Mouse (Mus musculus) bone marrow, adult 2 months (tissue): ENCODE results near the gene Gm42906. TPM values are rescaled to one million over a fixed set of nuclear protein-coding genes. Genes with fewer than 3 reads are reported as not detected.

Experiments used
- H3K27ac ChIP-seq: fragments of 200-500 bp; 2 replicates; pipeline ENCODE4 v1.5.1; 2012; ENCODE audit warnings: low read depth, mild to moderate bottlenecking, control low read depth, inconsistent platforms, low read length; ENCODE audit not compliant: control insufficient read depth, poor library complexity, insufficient read depth
- H3K4me1 ChIP-seq: fragments of 200-500 bp; 2 replicates; pipeline ENCODE4 v1.6.1; 2011; ENCODE audit warnings: low read length; ENCODE audit not compliant: control insufficient read depth, insufficient read depth
- H3K4me3 ChIP-seq: fragments of 200-500 bp; replicated peaks from 2 replicates; pipeline ENCODE3; 2011; ENCODE audit warnings: mild to moderate bottlenecking, low read depth, low read length, control low read depth; ENCODE audit not compliant: control insufficient read depth
- CTCF ChIP-seq: fragments of 200-500 bp; IDR thresholded peaks from 2 replicates; pipeline ENCODE4 v1.5.1; 2011; ENCODE audit warnings: low read length, control low read depth; ENCODE audit not compliant: control insufficient read depth, insufficient read depth
- POLR2A ChIP-seq: fragments of 200-500 bp; IDR thresholded peaks from 2 replicates; pipeline ENCODE4 v1.6.1; 2011; ENCODE audit warnings: low read depth, mild to moderate bottlenecking, control low read depth, low read length, borderline replicate concordance; ENCODE audit not compliant: control insufficient read depth
- WGBS: fragments of 180-500 bp; shearing (Covaris S2); methylation state at CpG from one replicate; pipeline ENCODE4 v1.1.7; 2018; 5-methylcytosine and 5-hydroxymethylcytosine counted together
- polyA plus RNA-seq: library from polyadenylated mRNA; stranded (reverse); fragments of >200 nt; gene quantifications from 2 replicates; pipeline ENCODE4 v1.2.4, GENCODE M21; 2011; ENCODE audit warnings: low replicate concordance; ENCODE audit not compliant: missing spikeins, insufficient read depth, insufficient read length

The Gm42906 gene
- polyA plus RNA-seq, 1 experiment: not detected

- H3K27ac ChIP-seq: no peak overlapping the region
- H3K4me3 ChIP-seq: no peak overlapping the region
- H3K4me1 ChIP-seq: no peaks in the 10 kb centered on the region
- 77% methylated on average over 8 of the region's 8 CpGs for WGBS
- TF ChIP-seq CTCF (no peak), POLR2A (no peak)
Observed at GRCm38 (mm10) chr5:151405314-151405903, 22.6 kb downstream of the Gm42906 start.

- no peak overlapping the region for H3K4me3 ChIP-seq
- TF ChIP-seq CTCF: no peak
- TF ChIP-seq POLR2A: no peak
- H3K4me1 ChIP-seq: no peaks in the 10 kb centered on the region
- 71% methylated on average over 2 of the region's 2 CpGs for WGBS
- H3K27ac ChIP-seq: no peak overlapping the region
Observed at GRCm38 (mm10) chr5:151403586-151403985, 24.4 kb downstream of the Gm42906 start.

GRCm38 (mm10) chr5:151400557-151400944 lies 27.4 kb downstream of the Gm42906 start:
- TF ChIP-seq POLR2A (no peak), CTCF (no peak)
- Histone ChIP-seq H3K4me1 (no peaks in the 10 kb centered on the region), H3K27ac (no peak overlapping the region), H3K4me3 (no peak overlapping the region)
- 70% methylated on average over 2 of the region's 2 CpGs for WGBS

GRCm38 (mm10) chr5:151399918-151400556 lies 27.9 kb downstream of the Gm42906 start:
- TF ChIP-seq CTCF: no peak
- TF ChIP-seq POLR2A: no peak
- 62% methylated on average over 7 of the region's 7 CpGs for WGBS
- no peaks in the 10 kb centered on the region for H3K4me1 ChIP-seq

GRCm38 (mm10) chr5:151396119-151396518 lies 31.8 kb downstream of the Gm42906 start:
- 80% methylated on average over 4 of the region's 4 CpGs for WGBS
- no peaks in the 10 kb centered on the region for H3K4me1 ChIP-seq
- TF ChIP-seq CTCF: no peak
- no peak overlapping the region for H3K4me3 ChIP-seq
- H3K27ac ChIP-seq: no peak overlapping the region

More at GRCm38 (mm10) chr5:151399918-151400556, 27.9 kb downstream of the Gm42906 start:
- Histone ChIP-seq H3K27ac (no peak overlapping the region), H3K4me3 (no peak overlapping the region)

GRCm38 (mm10) chr5:151394690-151395089 lies 33.3 kb downstream of the Gm42906 start:
- Histone ChIP-seq H3K4me1 (no peaks in the 10 kb centered on the region), H3K27ac (no peak overlapping the region), H3K4me3 (no peak overlapping the region)
- 55% methylated on average over 5 of the region's 5 CpGs for WGBS
- TF ChIP-seq CTCF (no peak), POLR2A (no peak)

- TF ChIP-seq CTCF (no peak), POLR2A (no peak)
- no peaks in the 10 kb centered on the region for H3K4me1 ChIP-seq
- H3K27ac ChIP-seq: no peak overlapping the region
- no peak overlapping the region for H3K4me3 ChIP-seq
- WGBS: 59% methylated on average over 7 of the region's 7 CpGs
Observed at GRCm38 (mm10) chr5:151393821-151394662, 33.9 kb downstream of the Gm42906 start.

- 87% methylated on average over 1 of the region's 1 CpGs for WGBS
- TF ChIP-seq CTCF: no peak
- no peak for TF ChIP-seq POLR2A
Observed at GRCm38 (mm10) chr5:151389827-151390226, 38.1 kb downstream of the Gm42906 start.

GRCm38 (mm10) chr5:151379896-151380295 lies 48.1 kb downstream of the Gm42906 start:
- H3K27ac ChIP-seq: no peak overlapping the region
- WGBS: 82% methylated on average over 2 of the region's 2 CpGs
- no peak overlapping the region for H3K4me3 ChIP-seq
- H3K4me1 ChIP-seq: no peaks in the 10 kb centered on the region
- TF ChIP-seq POLR2A: no peak
- TF ChIP-seq CTCF: no peak

More at GRCm38 (mm10) chr5:151389827-151390226, 38.1 kb downstream of the Gm42906 start:
- Histone ChIP-seq H3K4me3 (no peak overlapping the region), H3K27ac (no peak overlapping the region), H3K4me1 (no peaks in the 10 kb centered on the region)
